Mouse (Mus musculus) liver, adult 2 months (tissue): ENCODE measurements around the gene Mrps23. TPM values are rescaled to one million over a fixed set of nuclear protein-coding genes. Genes with fewer than 3 reads are reported as not detected.
A peak's percentile ranks its signal among the peaks of the same experiment; 100 is the strongest.

ENCODE experiments used
- DNase-seq: peaks from one replicate; pipeline ENCODE4 v3.0.0-alpha.2; 2011; ENCODE audit warnings: low read depth, low spot score; ENCODE audit errors: extremely low read depth
- H3K27ac ChIP-seq: fragments of 200-500 bp; replicated peaks from 2 replicates; pipeline ENCODE4 v1.5.1; 2012; ENCODE audit warnings: low read depth, mild to moderate bottlenecking, control low read depth, inconsistent platforms, low read length; ENCODE audit not compliant: insufficient read depth
- H3K27me3 ChIP-seq: fragments of 200-500 bp; 2 replicates; pipeline ENCODE4 v1.6.1; 2012; ENCODE audit warnings: mild to moderate bottlenecking, moderate library complexity, low read length, inconsistent platforms; ENCODE audit not compliant: control insufficient read depth, insufficient read depth
- H3K36me3 ChIP-seq: fragments of 200-500 bp; 2 replicates; pipeline ENCODE4 v1.6.1; 2012; ENCODE audit warnings: low read length, inconsistent platforms; ENCODE audit not compliant: control insufficient read depth, insufficient read depth
- H3K4me1 ChIP-seq: fragments of 200-500 bp; 2 replicates; pipeline ENCODE4 v1.6.1; 2011; ENCODE audit warnings: low read length; ENCODE audit not compliant: control insufficient read depth, insufficient read depth
- H3K4me3 ChIP-seq: fragments of 200-500 bp; 2 replicates; pipeline ENCODE4 v1.5.1; 2011; ENCODE audit warnings: low read depth, mild to moderate bottlenecking, control low read depth, low read length, moderate library complexity; ENCODE audit not compliant: insufficient read depth
- H3K79me2 ChIP-seq: fragments of 200-500 bp; 2 replicates; pipeline ENCODE4 v1.6.1; 2012; ENCODE audit warnings: inconsistent platforms, mild to moderate bottlenecking, low read length, moderate library complexity; ENCODE audit not compliant: control insufficient read depth, insufficient read depth
- H3K9ac ChIP-seq: fragments of 200-500 bp; 2 replicates; pipeline ENCODE4 v1.6.1; 2012; ENCODE audit warnings: low read depth, mild to moderate bottlenecking, control low read depth, inconsistent platforms, low read length
- CTCF ChIP-seq: fragments of 200-500 bp; IDR thresholded peaks from 2 replicates; pipeline ENCODE4 v1.5.1; 2011; ENCODE audit warnings: low read depth, low read length, control low read depth
- POLR2A ChIP-seq: fragments of 200-500 bp; IDR thresholded peaks from 2 replicates; pipeline ENCODE4 v1.6.1; 2011; ENCODE audit warnings: low read length, control low read depth; ENCODE audit not compliant: insufficient read depth; ENCODE audit errors: extremely low read depth
- WGBS: fragments of 180-500 bp; shearing (Covaris S2); methylation state at CpG from one replicate; pipeline ENCODE4 v1.1.7; 2018; 5-methylcytosine and 5-hydroxymethylcytosine counted together
- polyA plus RNA-seq: library from polyadenylated mRNA; depleted of rRNA; stranded (reverse); fragments of >200 nt; gene quantifications from 2 replicates; pipeline ENCODE4 v1.2.3, GENCODE M21; 2012
- total RNA-seq: library from RNA; depleted of rRNA; stranded (reverse); fragments of >200 nt; gene quantifications from 2 replicates; pipeline ENCODE4 v1.2.3, GENCODE M21; 2014

Gene Mrps23
- total and polyA plus RNA-seq, 2 experiments: 21.6 to 28.8 TPM

- TF ChIP-seq CTCF (peak; percentile 97), POLR2A (no peak)
- WGBS: 15% methylated on average over 22 of the region's 22 CpGs
- peak; percentile 19 for DNase-seq
- Histone ChIP-seq H3K4me3 (no peak overlapping the region), H3K9ac (no peak overlapping the region), H3K27me3 (peaks cover 2% of the 10 kb centered on the region; the same call in 1 of the 2 replicates), H3K36me3 (no peaks in the 10 kb centered on the region), H3K27ac (no peak overlapping the region), H3K79me2 (no peaks in the 10 kb centered on the region), H3K4me1 (no peaks in the 10 kb centered on the region)
Measured at GRCm38 (mm10) chr11:88251972-88252766, 48.0 kb downstream of the Mrps23 start.

GRCm38 (mm10) chr11:88252767-88253513 is 48.8 kb downstream of the Mrps23 start:
- H3K27ac ChIP-seq: no peak overlapping the region
- H3K4me1 ChIP-seq: no peaks in the 10 kb centered on the region
- H3K27me3 ChIP-seq: peaks cover 5% of the 10 kb centered on the region; the same call in 1 of the 2 replicates
- H3K9ac ChIP-seq: no peak overlapping the region
- no peak for DNase-seq
- H3K79me2 ChIP-seq: no peaks in the 10 kb centered on the region
- TF ChIP-seq POLR2A (no peak), CTCF (no peak)
- no peak overlapping the region for H3K4me3 ChIP-seq
- 29% methylated on average over 18 of the region's 18 CpGs for WGBS
- no peaks in the 10 kb centered on the region for H3K36me3 ChIP-seq

- Histone ChIP-seq H3K9ac (no peak overlapping the region), H3K4me1 (no peaks in the 10 kb centered on the region), H3K27me3 (peaks cover 8% of the 10 kb centered on the region; the same call in 1 of the 2 replicates), H3K36me3 (no peaks in the 10 kb centered on the region), H3K79me2 (no peaks in the 10 kb centered on the region), H3K4me3 (no peak overlapping the region), H3K27ac (no peak overlapping the region)
- TF ChIP-seq POLR2A (no peak), CTCF (no peak)
- DNase-seq: no peak
- WGBS: 70% methylated on average over 7 of the region's 7 CpGs
Measured at GRCm38 (mm10) chr11:88253514-88254167, 49.5 kb downstream of the Mrps23 start.

- Histone ChIP-seq H3K9ac (no peak overlapping the region), H3K27me3 (peaks cover 18% of the 10 kb centered on the region; the same call in 1 of the 2 replicates), H3K4me3 (no peak overlapping the region), H3K4me1 (no peaks in the 10 kb centered on the region), H3K79me2 (no peaks in the 10 kb centered on the region), H3K27ac (no peak overlapping the region), H3K36me3 (no peaks in the 10 kb centered on the region)
- 80% methylated on average over 4 of the region's 4 CpGs for WGBS
- no peak for DNase-seq
- TF ChIP-seq POLR2A (no peak), CTCF (no peak)
Measured at GRCm38 (mm10) chr11:88257700-88258099, 53.5 kb downstream of the Mrps23 start.

GRCm38 (mm10) chr11:88258212-88258611 is 54.0 kb downstream of the Mrps23 start:
- DNase-seq: no peak
- WGBS: 87% methylated on average over 4 of the region's 4 CpGs
- no peak overlapping the region for H3K27ac ChIP-seq

More at GRCm38 (mm10) chr11:88258212-88258611, 54.0 kb downstream of the Mrps23 start:
- Histone ChIP-seq H3K36me3 (no peaks in the 10 kb centered on the region), H3K4me1 (no peaks in the 10 kb centered on the region), H3K4me3 (no peak overlapping the region), H3K27me3 (peaks cover 18% of the 10 kb centered on the region; the same call in 1 of the 2 replicates), H3K79me2 (no peaks in the 10 kb centered on the region), H3K9ac (no peak overlapping the region)
- TF ChIP-seq CTCF (peak; percentile 28; the same call in 1 of the 2 replicates), POLR2A (no peak)
